Mouse (Mus musculus): ENCODE measurements at regions not wholly inside any gene's neighbourhood (a gene's known extent, or its start where the extent isn't known, plus 50 kb on each side); places are given as distances from the start of the nearest gene placed in this dataset.

DNA sequence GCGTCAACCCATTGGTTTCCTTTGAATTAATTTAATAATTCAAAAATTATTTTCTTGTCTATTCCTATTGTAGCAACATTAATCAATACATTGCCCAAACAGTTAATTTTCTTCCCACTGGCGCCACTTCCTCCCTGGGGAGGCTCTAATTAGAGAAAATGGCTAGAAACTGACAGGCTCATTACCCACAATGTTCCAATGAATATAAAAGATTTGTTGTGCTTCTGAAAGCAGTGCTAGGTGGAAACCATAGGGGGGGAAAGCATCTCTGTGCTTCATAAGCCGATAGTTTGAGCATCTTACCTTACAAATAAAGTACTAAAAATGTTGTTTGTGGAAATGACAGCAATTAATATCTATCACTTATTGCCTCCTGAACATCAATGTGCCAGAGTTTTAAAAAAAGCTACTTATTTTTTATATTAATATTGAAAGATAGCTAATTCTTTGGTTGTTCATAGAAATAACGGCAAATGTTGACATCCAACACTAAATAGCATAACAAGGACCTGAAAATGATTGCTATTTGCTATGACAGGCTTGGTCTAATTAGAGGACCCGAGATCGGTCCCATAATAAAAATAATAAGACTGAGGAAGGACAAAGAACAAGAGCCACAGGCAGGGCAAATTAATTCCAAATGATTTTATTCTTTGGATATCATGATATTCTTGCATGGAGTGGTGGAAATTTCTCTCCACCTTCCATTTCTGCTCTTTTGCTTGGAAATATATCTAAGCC, 259.0 kb upstream of the Gm5415 start:
- no peak overlapping the region for H3K9ac ChIP-seq (replicated peaks)
- H3K4me2 ChIP-seq (replicated peaks), result no peak overlapping the region
- WGBS, result 85% methylated on average over 6 of the region's 6 CpGs
- no peak overlapping the region for H3K4me3 ChIP-seq
- H3K4me1 ChIP-seq, result no peaks in the 10 kb centered on the region
- no peaks in the 10 kb centered on the region for H3K9me3 ChIP-seq
- no peak for ATAC-seq (ENCODE audit: low FRiP score, low read depth)
- H3K27me3 ChIP-seq, result no peaks in the 10 kb centered on the region
- H3K27ac ChIP-seq (replicated peaks), result no peak overlapping the region
- H3K36me3 ChIP-seq, result no peaks in the 10 kb centered on the region

DNA sequence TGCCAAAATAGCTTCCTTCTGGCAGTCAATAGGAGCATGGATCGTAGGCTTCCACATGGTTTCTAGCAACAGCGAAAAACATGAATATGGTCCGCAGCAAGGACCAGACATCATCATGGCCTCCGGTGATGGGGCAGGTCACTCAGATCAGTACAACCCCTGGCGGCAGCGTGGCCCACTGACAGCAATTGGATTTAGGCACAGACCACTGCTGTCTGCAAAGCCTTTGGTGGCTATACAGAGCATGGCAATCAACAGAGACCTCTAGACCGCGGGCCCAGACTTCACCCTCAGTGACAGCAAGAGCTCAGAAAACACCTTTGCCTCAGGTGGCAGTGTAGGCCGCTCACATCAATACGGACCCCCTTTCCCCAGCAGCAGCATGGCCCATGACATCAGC, 225.1 kb upstream of the Gm5415 start:
- H3K4me3 ChIP-seq, result no peak overlapping the region
- 0 out of 2 replicates have a peak, but pooled peaks have one; percentile 27 for ATAC-seq (ENCODE audit: low FRiP score, low read depth)
- H3K36me3 ChIP-seq, result no peaks in the 10 kb centered on the region
- H3K4me2 ChIP-seq (replicated peaks), result no peak overlapping the region
- no peak overlapping the region for H3K9ac ChIP-seq (replicated peaks)
- 96% methylated on average over 10 of the region's 10 CpGs for WGBS
- H3K9me3 ChIP-seq, result no peaks in the 10 kb centered on the region
- H3K27ac ChIP-seq (replicated peaks), result no peak overlapping the region
- no peaks in the 10 kb centered on the region for H3K27me3 ChIP-seq
- no peaks in the 10 kb centered on the region for H3K4me1 ChIP-seq

DNA sequence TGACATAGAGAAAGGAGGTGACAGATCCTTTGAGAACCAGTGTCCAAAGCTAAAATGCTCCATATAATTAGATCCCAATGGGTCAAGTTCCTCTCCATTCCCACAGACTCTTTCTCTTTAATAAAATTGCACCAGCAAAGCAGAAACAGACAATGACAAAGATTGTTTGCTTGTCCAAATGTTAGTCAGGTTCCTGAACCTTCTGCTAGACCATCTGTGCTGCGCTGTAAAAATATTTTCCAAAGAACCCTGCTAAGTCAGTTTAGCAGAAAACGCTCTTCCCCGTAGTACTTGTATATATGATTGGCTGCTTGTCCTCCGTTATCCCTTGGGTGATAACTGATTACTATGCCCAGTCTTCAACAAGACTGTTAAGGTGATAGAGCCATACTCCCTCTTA, 221.0 kb upstream of the Gm5415 start:
- WGBS, result 92% methylated on average over 4 of the region's 4 CpGs

DNA sequence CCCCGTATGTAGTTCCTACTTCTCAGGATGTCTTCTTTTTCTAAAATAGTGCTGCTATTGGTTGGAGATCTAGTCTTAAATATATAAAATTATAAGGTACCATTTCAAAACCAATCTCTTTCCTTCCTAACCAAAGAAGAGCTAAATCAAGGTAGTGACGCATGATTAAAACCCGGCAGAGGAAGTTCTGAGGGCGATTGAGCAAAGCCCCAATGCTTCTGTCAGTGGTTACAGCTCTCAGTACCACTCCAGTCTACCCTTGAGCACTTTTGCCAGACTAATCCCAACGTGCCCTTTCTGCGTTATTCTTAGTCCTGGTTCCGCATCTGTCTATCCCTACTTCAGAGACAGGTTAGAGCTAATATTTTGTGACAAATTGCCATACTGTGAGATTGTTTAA, 201.1 kb upstream of the Gm5415 start:
- no peak overlapping the region for H3K27ac ChIP-seq (replicated peaks)
- H3K9ac ChIP-seq (replicated peaks), result no peak overlapping the region
- no peaks in the 10 kb centered on the region for H3K9me3 ChIP-seq
- no peak for ATAC-seq (ENCODE audit: low FRiP score, low read depth)
- 89% methylated on average over 7 of the region's 7 CpGs for WGBS
- H3K36me3 ChIP-seq, result no peaks in the 10 kb centered on the region
- H3K4me1 ChIP-seq, result no peaks in the 10 kb centered on the region
- H3K4me3 ChIP-seq, result no peak overlapping the region
- H3K4me2 ChIP-seq (replicated peaks), result no peak overlapping the region
- H3K27me3 ChIP-seq, result no peaks in the 10 kb centered on the region

More for the DNA sequence above, 221.0 kb upstream of the Gm5415 start:
- H3K4me1 ChIP-seq, result no peaks in the 10 kb centered on the region
- no peak overlapping the region for H3K4me3 ChIP-seq
- H3K4me2 ChIP-seq (replicated peaks), result no peak overlapping the region
- no peaks in the 10 kb centered on the region for H3K9me3 ChIP-seq
- no peaks in the 10 kb centered on the region for H3K27me3 ChIP-seq
- H3K9ac ChIP-seq (replicated peaks), result no peak overlapping the region
- H3K36me3 ChIP-seq, result no peaks in the 10 kb centered on the region
- H3K27ac ChIP-seq (replicated peaks), result no peak overlapping the region
- no peak for ATAC-seq (ENCODE audit: low FRiP score, low read depth)

DNA sequence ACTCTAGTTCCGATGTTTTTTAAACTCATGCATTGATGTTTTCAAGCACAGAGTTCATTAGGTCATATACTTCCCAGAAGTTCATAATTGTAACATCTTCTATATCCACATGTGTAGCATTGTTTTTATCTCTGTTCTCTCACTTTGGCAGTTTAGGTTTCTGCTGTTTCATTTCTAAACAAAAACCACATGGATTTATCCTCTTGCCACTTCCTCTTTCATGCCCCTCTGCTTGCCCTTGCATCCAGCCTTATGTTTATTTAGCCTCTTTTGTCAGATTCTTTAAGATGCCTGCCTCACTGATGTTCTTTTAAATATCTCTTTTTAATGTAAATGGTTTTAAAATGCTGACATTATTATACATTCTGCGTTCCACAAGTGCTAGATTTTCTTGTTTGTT, 199.2 kb upstream of the Gm5415 start:
- Histone ChIP-seq H3K9me3 (no peaks in the 10 kb centered on the region), H3K4me3 (no peak overlapping the region), H3K4me1 (no peaks in the 10 kb centered on the region), H3K36me3 (no peaks in the 10 kb centered on the region), H3K9ac (replicated peaks) (no peak overlapping the region), H3K4me2 (replicated peaks) (no peak overlapping the region), H3K27ac (replicated peaks) (no peak overlapping the region), H3K27me3 (no peaks in the 10 kb centered on the region)
- WGBS, result 83% methylated on average over 2 of the region's 2 CpGs
- no peak for ATAC-seq (ENCODE audit: low FRiP score, low read depth)
